Mouse (Mus musculus) megakaryocyte, embryonic 14.5 days (primary cell): ENCODE results near the gene Cfap299.

Experiments
- FLI1 ChIP-seq: IDR thresholded peaks from 2 replicates; pipeline ENCODE4 v1.6.1; 2012; ENCODE audit warnings: low read length, inconsistent platforms, mixed read lengths
- GATA1 ChIP-seq: IDR thresholded peaks from 3 replicates; pipeline ENCODE4 v1.6.1; 2012; ENCODE audit warnings: mixed read lengths, low read length, inconsistent platforms, borderline replicate concordance

DNA sequence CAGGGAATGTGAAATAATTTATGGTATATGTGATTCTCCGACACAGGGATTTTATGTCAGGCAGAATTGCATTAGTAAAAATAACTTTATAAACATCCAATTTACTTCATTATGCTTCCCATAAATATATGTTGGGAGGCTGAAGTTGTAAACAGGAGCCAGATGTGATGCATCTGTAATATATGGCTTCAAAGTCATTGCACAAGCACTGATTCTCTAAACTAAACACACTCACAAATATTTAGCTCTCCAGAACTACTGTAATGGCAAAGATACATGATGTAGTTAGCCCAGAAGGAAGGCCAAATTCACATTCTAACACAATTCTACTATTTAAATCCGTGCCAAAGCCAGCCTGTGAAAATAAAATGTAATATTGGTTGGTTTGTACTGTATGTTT lies 120.8 kb downstream of the Cfap299 start:
- no peak for TF ChIP-seq FLI1
- TF ChIP-seq GATA1 = no peak
